10 mouse cellular contexts compared by ENCODE assay signal in genomic region chr4:97465932-97466666, GRCm38 (mm10).
A peak's percentile ranks its signal among the peaks of the same experiment; 100 is the strongest.
DNase-seq lines count a peak whose midpoint lies in the region; ATAC-seq lines count a peak whose summit lies in the region.
"Had no signal": no experiment of that assay in that cellular context is flagged by ENCODE, and none has a peak within 500 bp of the region (broad histone marks: within the 10 kb centered on the region; RNA-seq: fewer than 3 reads in every experiment).

No protein-coding gene starts in this region.

- no peak overlapping the region for H3K4me3 ChIP-seq in forebrain, embryonic 10.5 days
- no peak overlapping the region for H3K4me3 ChIP-seq in forebrain, embryonic 13.5 days
- H3K4me3 ChIP-seq: myocyte had no signal

- H3K4me1 ChIP-seq in forebrain, embryonic 10.5 days, result peaks cover 20% of the 10 kb centered on the region
- H3K4me1 ChIP-seq in forebrain, embryonic 13.5 days, result peaks cover 13% of the 10 kb centered on the region

- no peak for DNase-seq in forebrain, embryonic 10.5 days (ENCODE audit: extremely low spot score, low spot score)
- peak; percentile 3 for DNase-seq in urinary bladder, postnatal 25 days (ENCODE audit: low spot score)
- DNase-seq in urinary bladder, adult 18-20 months (ENCODE audit: low spot score in 2 of 2), result no peak
- peak; percentile 73 for DNase-seq in mesoderm, embryonic 11.5 days (ENCODE audit: low read depth, low spot score)
- DNase-seq in ovary, adult 18-20 months (ENCODE audit: low spot score), result no peak
- no peak for DNase-seq in right cerebral cortex, postnatal 4 days
- DNase-seq in right cerebral cortex, postnatal 14 days, result no peak
- DNase-seq: adrenal gland, adult 2 months had no signal

- no peaks in the 10 kb centered on the region for H3K36me3 ChIP-seq in forebrain, embryonic 10.5 days (replicated peaks)
- no peaks in the 10 kb centered on the region for H3K36me3 ChIP-seq in forebrain, embryonic 13.5 days (ENCODE audit: poor library complexity, severe bottlenecking)

- ATAC-seq in forebrain, embryonic 13.5 days, result no peak

- H3K4me2 ChIP-seq in forebrain, embryonic 13.5 days, result no peak overlapping the region

- no peaks in the 10 kb centered on the region for H3K27me3 ChIP-seq in forebrain, embryonic 10.5 days (ENCODE audit: poor library complexity, severe bottlenecking)
- H3K27me3 ChIP-seq in forebrain, embryonic 13.5 days, result no peaks in the 10 kb centered on the region

- 41% methylated on average over 6 of the region's 6 CpGs for WGBS in forebrain, embryonic 10.5 days
- WGBS in forebrain, embryonic 13.5 days, result 36% methylated on average over 6 of the region's 6 CpGs

- no peak overlapping the region for H3K9ac ChIP-seq in forebrain, embryonic 13.5 days

- peak overlapping the region; percentile 58 for H3K27ac ChIP-seq in forebrain, embryonic 10.5 days
- no peak overlapping the region for H3K27ac ChIP-seq in forebrain, embryonic 13.5 days

- no peaks in the 10 kb centered on the region for H3K9me3 ChIP-seq in forebrain, embryonic 10.5 days
- H3K9me3 ChIP-seq in forebrain, embryonic 13.5 days (replicated peaks), result no peaks in the 10 kb centered on the region

Comparison
In these comparisons a context has a peak if more than half of its experiments do, and no peak if none do; other contexts are left out.
1. DNase-seq: peak in urinary bladder, postnatal 25 days (single experiment) and mesoderm, embryonic 11.5 days (single experiment); none in forebrain, embryonic 10.5 days (single experiment), urinary bladder, adult 18-20 months (0 of 2), ovary, adult 18-20 months (single experiment), right cerebral cortex, postnatal 4 days (single experiment) and right cerebral cortex, postnatal 14 days (single experiment).